Mouse (Mus musculus) gastrocnemius, adult 2 months (tissue): ENCODE measurements around the gene Csmd2. TPM values are rescaled to one million over a fixed set of nuclear protein-coding genes. Genes with fewer than 3 reads are reported as not detected.

Source experiments
- DNase-seq: peaks from one replicate; pipeline ENCODE4 v3.0.0; 2022
- H3K27ac ChIP-seq: fragments of 200-600 bp; 2 replicates; pipeline ENCODE4 v1.8.1; 2022; ENCODE audit warnings: mild to moderate bottlenecking
- H3K4me3 ChIP-seq: fragments of 200-600 bp; 2 replicates; pipeline ENCODE4 v1.8.1; 2022; ENCODE audit warnings: mild to moderate bottlenecking, moderate library complexity
- CTCF ChIP-seq: fragments of 200-600 bp; IDR thresholded peaks from 2 replicates; pipeline ENCODE4 v1.8.1; 2022; ENCODE audit warnings: antibody characterized with exemption, mild to moderate bottlenecking, moderate library complexity
- intact Hi-C: fragments of 180-260 bp; cut with DNase I; formaldehyde crosslinking; loops from one replicate; pipeline ENCODE4 v1.15.1; 2025
- total RNA-seq, 2 experiments: library from RNA; stranded (reverse); gene quantifications; 2 replicates each; pipeline ENCODE4 v1.2.3; 2021

Gene Csmd2
- total RNA-seq, 2 experiments from 2014 or later = not detected

- Histone ChIP-seq H3K4me3 (no peak overlapping the region), H3K27ac (no peak overlapping the region)
- TF ChIP-seq CTCF = no peak
- DNase-seq = no peak
- intact Hi-C loops = no loop called here
Observed at GRCm38 (mm10) chr4:128132876-128133646, 145.4 kb downstream of the Csmd2 start.

- no peak for DNase-seq
- no peak overlapping the region for H3K4me3 ChIP-seq
- no peak for TF ChIP-seq CTCF
- H3K27ac ChIP-seq = no peak overlapping the region
- intact Hi-C loops = no loop called here
Observed at GRCm38 (mm10) chr4:128134348-128134994, 146.8 kb downstream of the Csmd2 start.

- no peak overlapping the region for H3K27ac ChIP-seq
- no peak overlapping the region for H3K4me3 ChIP-seq
- TF ChIP-seq CTCF = no peak
- no peak for DNase-seq
- intact Hi-C loops = no loop called here
Observed at GRCm38 (mm10) chr4:128135014-128135622, 147.5 kb downstream of the Csmd2 start.

- Histone ChIP-seq H3K4me3 (no peak overlapping the region), H3K27ac (no peak overlapping the region)
- no peak for TF ChIP-seq CTCF
- intact Hi-C loops = no loop called here
- DNase-seq = no peak
Observed at GRCm38 (mm10) chr4:128139991-128140390, 152.3 kb downstream of the Csmd2 start.

- intact Hi-C loops = no loop called here
- no peak overlapping the region for H3K4me3 ChIP-seq
- no peak overlapping the region for H3K27ac ChIP-seq
- DNase-seq = no peak
- TF ChIP-seq CTCF = no peak
Observed at GRCm38 (mm10) chr4:128141161-128142101, 153.8 kb downstream of the Csmd2 start.

- no peak for DNase-seq
- no peak for TF ChIP-seq CTCF
- Histone ChIP-seq H3K4me3 (no peak overlapping the region), H3K27ac (no peak overlapping the region)
- intact Hi-C loops = no loop called here
Observed at GRCm38 (mm10) chr4:128142279-128142678, 154.6 kb downstream of the Csmd2 start.

GRCm38 (mm10) chr4:128143147-128143546 is 155.5 kb downstream of the Csmd2 start:
- intact Hi-C loops = no loop called here
- Histone ChIP-seq H3K4me3 (no peak overlapping the region), H3K27ac (no peak overlapping the region)
- no peak for TF ChIP-seq CTCF
- no peak for DNase-seq

GRCm38 (mm10) chr4:128149524-128149923 is 161.9 kb downstream of the Csmd2 start:
- DNase-seq = no peak
- Histone ChIP-seq H3K4me3 (no peak overlapping the region), H3K27ac (no peak overlapping the region)
- intact Hi-C loops = no loop called here
- no peak for TF ChIP-seq CTCF

GRCm38 (mm10) chr4:128152066-128152465 is 164.4 kb downstream of the Csmd2 start:
- no peak for DNase-seq
- Histone ChIP-seq H3K4me3 (no peak overlapping the region), H3K27ac (no peak overlapping the region)
- intact Hi-C loops = no loop called here
- no peak for TF ChIP-seq CTCF

- Histone ChIP-seq H3K27ac (no peak overlapping the region), H3K4me3 (no peak overlapping the region)
- DNase-seq = no peak
- TF ChIP-seq CTCF = no peak
- intact Hi-C loops = no loop called here
Observed at GRCm38 (mm10) chr4:128153144-128153543, 165.5 kb downstream of the Csmd2 start.

GRCm38 (mm10) chr4:128155226-128155625 is 167.6 kb downstream of the Csmd2 start:
- no peak for TF ChIP-seq CTCF

GRCm38 (mm10) chr4:128160656-128161055 is 173.0 kb downstream of the Csmd2 start:
- no peak for DNase-seq
- H3K27ac ChIP-seq = no peak overlapping the region
- intact Hi-C loops = no loop called here
- no peak for TF ChIP-seq CTCF
- H3K4me3 ChIP-seq = no peak overlapping the region

More at GRCm38 (mm10) chr4:128155226-128155625, 167.6 kb downstream of the Csmd2 start:
- intact Hi-C loops = no loop called here
- no peak for DNase-seq
- Histone ChIP-seq H3K4me3 (no peak overlapping the region), H3K27ac (no peak overlapping the region)
